Mouse (Mus musculus) neural tube, embryonic 12.5 days (tissue): ENCODE measurements around the gene Perm1. TPM values are rescaled to one million over a fixed set of nuclear protein-coding genes. Genes with fewer than 3 reads are reported as not detected.

Experiments
- ATAC-seq: fragments of 200-750 bp; cut with Nextera tagmentation; 2 replicates; pipeline ENCODE4 v1.8.0; 2017; ENCODE audit warnings: low read depth, mild to moderate bottlenecking, moderate TSS enrichment, moderate library complexity; ENCODE audit not compliant: low FRiP score
- H3K27ac ChIP-seq: fragments of 300-500 bp; sonication (generic); 2 replicates; pipeline ENCODE4 v1.5.1; 2016
- H3K27me3 ChIP-seq: fragments of 300-500 bp; sonication (generic); replicated peaks from 2 replicates; pipeline ENCODE4 v1.6.1; 2016; ENCODE audit warnings: mild to moderate bottlenecking
- H3K36me3 ChIP-seq: fragments of 300-500 bp; sonication (generic); 2 replicates; pipeline ENCODE4 v1.6.1; 2016; ENCODE audit warnings: mild to moderate bottlenecking
- H3K4me1 ChIP-seq: fragments of 300-500 bp; sonication (generic); 2 replicates; pipeline ENCODE4 v1.6.1; 2016
- H3K4me2 ChIP-seq: fragments of 300-500 bp; sonication (generic); replicated peaks from 2 replicates; pipeline ENCODE4 v1.6.1; 2016; ENCODE audit warnings: mild to moderate bottlenecking
- H3K4me3 ChIP-seq: fragments of 300-500 bp; sonication (generic); 2 replicates; pipeline ENCODE4 v1.5.1; 2016
- H3K9ac ChIP-seq: fragments of 300-500 bp; sonication (generic); 2 replicates; pipeline ENCODE4 v1.6.1; 2016; ENCODE audit warnings: mild to moderate bottlenecking
- H3K9me3 ChIP-seq: fragments of 300-500 bp; sonication (generic); 2 replicates; pipeline ENCODE4 v1.6.1; 2016; ENCODE audit warnings: mild to moderate bottlenecking
- WGBS: fragments of 180-500 bp; shearing (Covaris S2); methylation state at CpG from one replicate; pipeline ENCODE4 v1.1.7; 2016; 5-methylcytosine and 5-hydroxymethylcytosine counted together
- polyA plus RNA-seq: library from polyadenylated mRNA; unstranded; fragments of >200 nt; fragmentation: Nextera tagmentation; extraction: Ambion mirVana; gene quantifications from 2 replicates; pipeline ENCODE4 v1.2.1, GENCODE M21; 2016

The Perm1 gene
- polyA plus RNA-seq, 1 experiment from 2014 or later = 2.0 TPM

DNA sequence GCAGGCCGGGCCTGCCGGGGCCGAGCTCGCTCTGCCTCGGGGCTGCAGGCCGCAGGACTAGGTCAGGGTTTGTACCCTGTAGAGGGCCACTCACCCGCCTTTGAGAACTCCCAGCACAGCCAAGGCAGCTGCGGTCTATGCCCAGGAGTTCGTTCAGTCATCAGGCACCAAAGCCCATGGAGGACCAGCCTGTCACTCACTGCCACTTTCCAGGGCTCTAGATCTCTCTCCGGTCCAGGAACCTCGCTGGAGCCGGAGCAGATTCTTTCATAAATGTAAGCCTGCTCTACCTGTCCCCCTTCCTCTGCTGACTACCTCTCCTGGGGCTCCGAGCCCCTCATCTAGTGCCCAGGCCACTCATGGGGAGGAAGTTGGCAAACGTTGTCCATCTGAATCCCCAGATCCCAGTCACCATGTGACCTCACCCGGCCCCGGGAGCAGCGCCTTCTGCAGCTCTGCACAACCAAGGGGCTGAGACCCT is 18.4 kb downstream of the Perm1 start:
- Histone ChIP-seq H3K4me2 (peak overlapping the region; percentile 92), H3K9ac (peak overlapping the region; percentile 78), H3K27ac (no peak overlapping the region; the same call in 1 of the 2 replicates), H3K4me3 (peak overlapping the region; percentile 76), H3K36me3 (peaks cover 53% of the 10 kb centered on the region), H3K27me3 (no peaks in the 10 kb centered on the region), H3K9me3 (no peaks in the 10 kb centered on the region), H3K4me1 (peaks cover 15% of the 10 kb centered on the region)
- 0 out of 2 replicates have a peak, but pooled peaks have one; percentile 19 for ATAC-seq
- WGBS = 3% methylated on average over 17 of the region's 17 CpGs

DNA sequence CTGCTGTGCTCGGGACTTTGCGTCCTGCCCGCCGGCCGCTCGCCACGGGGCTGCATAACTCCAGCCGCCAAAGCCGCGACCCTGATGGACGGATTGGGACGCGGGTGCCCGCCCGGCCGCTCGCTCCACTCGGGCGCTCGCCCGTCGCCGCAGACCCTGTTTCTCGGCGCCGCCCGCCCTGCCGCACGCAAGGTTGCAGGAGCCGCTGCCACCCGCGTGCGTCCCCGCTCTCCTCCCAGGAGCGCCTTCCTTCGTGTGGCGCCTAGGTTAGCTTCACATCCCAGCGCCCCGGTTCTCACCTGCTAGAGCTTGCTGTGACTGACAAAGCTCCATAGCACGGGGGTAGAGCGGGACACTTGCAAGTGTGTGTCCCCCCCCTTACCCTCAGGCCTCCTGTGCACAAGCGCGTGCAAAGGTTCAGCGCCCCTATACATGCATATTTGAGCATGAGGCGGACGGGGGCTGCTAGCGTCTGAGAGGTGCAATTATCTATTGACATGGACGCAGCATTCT is 19.1 kb downstream of the Perm1 start, which contains the start of gene Plekhn1:
Gene Plekhn1, minus strand, starts transcription at position 157 of the 513 bp plus-strand sequence.
- Histone ChIP-seq H3K9me3 (no peaks in the 10 kb centered on the region), H3K27me3 (no peaks in the 10 kb centered on the region), H3K27ac (peak within 1 kb of the TSS; percentile 57), H3K4me2 (peak within 1 kb of the TSS; percentile 92), H3K4me1 (peaks cover 15% of the 10 kb centered on the region), H3K9ac (peak within 1 kb of the TSS; percentile 78), H3K36me3 (peaks cover 53% of the 10 kb centered on the region), H3K4me3 (peak within 1 kb of the TSS; percentile 87)
- 1% methylated on average over 46 of the region's 48 CpGs for WGBS
- ATAC-seq = peak; percentile 60

DNA sequence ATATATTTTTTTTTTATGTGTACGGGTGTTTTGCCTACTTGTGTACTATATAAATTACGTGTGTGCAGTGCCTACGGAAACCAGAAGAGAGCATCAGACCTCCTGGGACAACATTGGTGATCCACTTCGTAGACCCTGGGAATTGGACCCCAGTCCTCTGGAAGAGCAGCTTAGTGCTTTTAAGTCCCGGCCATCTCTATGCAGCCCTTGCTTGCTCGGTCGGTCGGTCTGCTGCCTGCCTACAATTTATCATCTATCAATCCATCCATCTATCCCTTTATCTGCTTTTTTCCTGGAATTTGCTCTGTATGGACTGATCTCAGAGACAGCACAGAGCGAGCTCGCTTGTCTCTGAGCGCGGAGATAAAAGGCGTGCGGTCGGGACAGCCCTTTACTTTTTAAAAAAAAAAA is 19.7 kb downstream of the Perm1 start:
- peak overlapping the region; percentile 74 for H3K9ac ChIP-seq
- peak; percentile 57; the same call in 1 of the 2 replicates for ATAC-seq
- under 1% methylated on average over 15 of the region's 15 CpGs for WGBS
- peak overlapping the region; percentile 87 for H3K4me3 ChIP-seq
- H3K9me3 ChIP-seq = no peaks in the 10 kb centered on the region
- no peaks in the 10 kb centered on the region for H3K27me3 ChIP-seq
- peak overlapping the region; percentile 57; the same call in 1 of the 2 replicates for H3K27ac ChIP-seq
- H3K36me3 ChIP-seq = peaks cover 53% of the 10 kb centered on the region
- H3K4me1 ChIP-seq = peaks cover 15% of the 10 kb centered on the region
- H3K4me2 ChIP-seq = peak overlapping the region; percentile 92

DNA sequence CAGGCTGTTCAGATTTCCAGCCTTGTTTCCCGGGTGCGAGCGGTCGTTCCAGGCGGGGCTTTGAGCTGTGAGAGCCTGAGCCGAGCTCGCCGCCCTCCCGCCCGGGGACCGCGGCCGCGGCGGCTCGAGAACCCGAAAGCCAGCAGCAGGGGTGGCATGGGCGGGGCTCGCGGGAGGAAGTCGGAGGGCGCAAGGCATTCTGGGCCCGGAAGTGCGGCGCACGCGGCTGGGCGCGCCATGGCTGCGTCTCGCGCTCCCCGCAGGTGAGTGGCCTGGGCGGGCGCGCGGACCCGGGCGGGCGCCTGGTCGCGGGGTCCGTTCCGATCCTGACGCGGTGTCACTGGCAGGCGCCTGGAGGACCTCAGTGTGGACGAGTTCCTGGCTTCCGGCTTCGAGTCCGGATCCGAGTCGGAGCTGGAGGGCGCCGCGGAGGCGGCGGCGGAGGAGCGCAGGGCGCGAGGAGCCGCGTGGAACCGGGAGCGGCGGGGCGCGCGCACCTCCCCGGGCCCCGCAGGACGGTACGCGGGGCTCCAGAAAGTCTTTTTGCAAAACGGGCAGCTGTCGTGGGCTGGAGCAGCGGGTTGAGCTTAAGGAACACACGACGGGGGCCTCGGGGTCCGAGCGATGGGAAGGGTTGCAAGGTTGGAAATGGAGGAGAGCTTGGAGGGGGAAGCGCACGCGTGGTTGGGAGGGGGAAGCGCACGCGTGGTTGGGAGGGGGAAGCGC is 20.3 kb downstream of the Perm1 start, which contains the start of gene Noc2l:
Gene Noc2l, plus strand, starts transcription at position 203 of the 726 bp plus-strand sequence.
- ATAC-seq = peak; percentile 83
- H3K4me3 ChIP-seq = peak within 1 kb of the TSS; percentile 87
- peak within 1 kb of the TSS; percentile 57 for H3K27ac ChIP-seq
- H3K4me1 ChIP-seq = peaks cover 15% of the 10 kb centered on the region
- no peaks in the 10 kb centered on the region for H3K27me3 ChIP-seq
- H3K9me3 ChIP-seq = no peaks in the 10 kb centered on the region
- under 1% methylated on average over 88 of the region's 90 CpGs for WGBS
- H3K4me2 ChIP-seq = peak within 1 kb of the TSS; percentile 92
- peak within 1 kb of the TSS; percentile 78 for H3K9ac ChIP-seq
- peaks cover 53% of the 10 kb centered on the region for H3K36me3 ChIP-seq

DNA sequence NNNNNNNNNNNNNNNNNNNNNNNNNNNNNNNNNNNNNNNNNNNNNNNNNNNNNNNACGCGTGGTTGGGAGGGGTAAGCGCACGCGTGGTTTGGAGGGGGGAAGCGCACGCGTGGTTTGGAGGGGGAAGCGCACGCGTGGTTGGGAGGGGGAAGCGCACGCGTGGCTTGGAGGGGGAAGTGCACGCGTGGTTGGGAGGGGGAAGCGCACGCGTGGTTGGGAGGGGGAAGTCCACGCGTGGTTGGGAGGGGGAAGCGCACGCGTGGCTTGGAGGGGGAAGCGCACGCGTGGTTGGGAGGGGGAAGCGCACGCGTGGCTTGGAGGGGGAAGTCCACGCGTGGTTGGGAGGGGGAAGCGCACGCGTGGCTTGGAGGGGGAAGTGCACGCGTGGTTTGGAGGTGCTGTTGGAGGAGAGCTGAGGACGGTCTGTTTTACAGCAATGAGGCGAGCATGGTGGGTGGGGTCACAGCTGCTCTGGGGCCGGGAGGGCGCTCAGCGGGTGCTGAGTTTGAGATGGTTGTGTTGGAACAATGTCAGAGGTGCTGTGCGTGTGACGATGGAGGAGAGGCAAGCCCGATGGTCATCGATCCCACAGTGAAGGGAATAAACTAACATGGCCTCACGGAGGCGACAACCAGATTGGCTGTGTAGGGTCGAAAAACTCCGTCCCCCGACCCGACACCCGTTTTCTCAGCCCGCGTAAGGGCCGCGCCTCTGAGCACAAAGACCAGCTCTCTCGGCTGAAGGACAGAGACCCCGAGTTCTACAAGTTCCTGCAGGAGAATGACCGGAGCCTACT is 21.2 kb downstream of the Perm1 start:
- H3K4me3 ChIP-seq = peak overlapping the region; percentile 87
- no peak overlapping the region for H3K27ac ChIP-seq
- H3K4me2 ChIP-seq = peak overlapping the region; percentile 92
- H3K9ac ChIP-seq = no peak overlapping the region
- 22% methylated on average over 58 of the region's 60 CpGs for WGBS
- ATAC-seq = no peak
- peaks cover 15% of the 10 kb centered on the region for H3K4me1 ChIP-seq
- peaks cover 53% of the 10 kb centered on the region for H3K36me3 ChIP-seq
- no peaks in the 10 kb centered on the region for H3K27me3 ChIP-seq
- H3K9me3 ChIP-seq = no peaks in the 10 kb centered on the region

DNA sequence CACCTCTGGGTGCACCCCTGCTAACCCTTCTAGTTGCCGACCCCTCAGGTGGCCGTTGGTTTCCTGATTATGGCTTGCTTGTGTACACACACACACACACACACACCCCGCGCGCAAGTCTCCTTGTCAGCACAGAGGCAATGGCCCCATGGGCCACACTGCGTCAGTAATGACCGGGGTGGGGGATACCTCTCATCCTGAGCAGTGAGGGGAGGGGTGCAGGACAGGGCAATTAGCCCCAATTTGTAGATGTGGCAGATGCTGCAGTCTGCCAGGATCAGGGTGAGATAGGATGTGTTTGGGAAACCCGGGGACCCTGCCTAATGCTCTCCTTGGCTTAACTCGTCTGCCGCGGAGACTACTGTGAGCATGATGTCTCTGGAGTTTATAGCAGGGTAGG is 33.9 kb downstream of the Perm1 start:
- Histone ChIP-seq H3K27me3 (peaks cover 15% of the 10 kb centered on the region), H3K4me3 (no peak overlapping the region), H3K4me1 (0 out of 2 replicates have a peak, but pooled peaks cover 5% of the 10 kb centered on the region), H3K9ac (no peak overlapping the region), H3K4me2 (no peak overlapping the region), H3K27ac (no peak overlapping the region), H3K36me3 (peaks cover 50% of the 10 kb centered on the region), H3K9me3 (no peaks in the 10 kb centered on the region)
- WGBS = 54% methylated on average over 11 of the region's 11 CpGs
- no peak for ATAC-seq

DNA sequence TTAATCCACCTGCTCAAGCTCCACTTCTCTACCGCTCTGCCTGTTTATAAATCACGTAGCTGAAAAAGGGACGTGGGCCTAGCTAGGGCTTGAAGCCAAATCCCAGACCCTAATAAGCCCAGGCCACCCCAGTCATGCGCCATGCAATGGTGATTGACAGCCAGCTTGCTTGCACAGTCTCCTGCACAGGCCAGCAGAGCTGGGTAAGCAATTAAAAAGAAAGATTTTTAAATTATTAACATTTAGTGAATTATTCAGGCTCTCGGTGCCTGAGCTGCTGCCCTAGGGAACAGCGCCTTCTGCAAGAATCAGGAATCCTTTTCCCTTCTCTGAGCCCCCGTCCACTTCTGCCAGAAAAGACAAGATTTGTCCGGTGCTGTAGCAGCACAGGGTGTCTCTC is 35.4 kb downstream of the Perm1 start:
- Histone ChIP-seq H3K27ac (no peak overlapping the region), H3K4me1 (peaks cover 13% of the 10 kb centered on the region), H3K36me3 (peaks cover 36% of the 10 kb centered on the region), H3K9ac (no peak overlapping the region), H3K9me3 (no peaks in the 10 kb centered on the region), H3K27me3 (peaks cover 27% of the 10 kb centered on the region), H3K4me2 (no peak overlapping the region), H3K4me3 (no peak overlapping the region)
- ATAC-seq = no peak
- 72% methylated on average over 8 of the region's 8 CpGs for WGBS

DNA sequence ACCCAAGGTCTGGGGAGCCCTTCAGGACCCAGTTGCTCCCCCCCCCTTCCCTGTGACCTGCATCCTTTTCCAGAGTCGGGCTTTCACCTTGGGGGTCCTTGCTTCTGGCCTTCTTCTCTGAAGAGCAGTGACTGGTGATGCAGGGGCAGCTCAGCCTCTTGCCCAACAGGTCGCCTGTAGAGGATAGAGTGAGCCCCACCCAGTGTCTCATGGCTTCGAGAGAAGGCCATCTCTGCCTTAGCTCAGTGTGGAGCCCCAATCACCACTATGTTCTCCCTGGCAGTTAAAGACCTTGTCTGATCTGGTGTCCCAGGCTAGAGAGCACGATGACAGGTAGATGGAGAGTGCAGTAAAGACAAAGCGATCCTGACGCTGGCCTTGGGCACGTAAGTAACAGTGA is 36.5 kb downstream of the Perm1 start:
- Histone ChIP-seq H3K9ac (no peak overlapping the region), H3K36me3 (peaks cover 26% of the 10 kb centered on the region), H3K27me3 (peaks cover 27% of the 10 kb centered on the region), H3K27ac (no peak overlapping the region), H3K4me1 (peaks cover 13% of the 10 kb centered on the region), H3K9me3 (no peaks in the 10 kb centered on the region), H3K4me3 (no peak overlapping the region), H3K4me2 (no peak overlapping the region)
- ATAC-seq = no peak
- 32% methylated on average over 7 of the region's 7 CpGs for WGBS

DNA sequence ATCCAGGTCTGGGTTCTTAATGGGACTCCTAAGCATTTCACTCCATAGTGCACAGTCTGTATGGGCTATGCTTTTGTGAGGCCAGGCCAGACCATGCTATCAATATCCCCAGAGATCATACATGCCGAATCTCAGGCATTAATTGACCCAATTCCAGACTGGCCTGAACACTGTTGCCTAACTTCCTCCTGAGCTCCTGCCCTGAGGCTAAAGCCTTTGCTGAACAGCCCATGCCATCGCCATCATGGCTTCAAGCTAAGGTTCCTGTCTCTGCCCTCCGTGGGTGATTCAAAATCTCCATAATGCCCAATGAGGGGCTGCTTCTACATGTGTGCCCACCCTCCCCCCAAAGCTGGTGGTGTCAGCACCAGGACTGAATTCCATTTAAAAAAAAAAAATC is 37.0 kb downstream of the Perm1 start:
- Histone ChIP-seq H3K27me3 (peaks cover 27% of the 10 kb centered on the region), H3K27ac (no peak overlapping the region), H3K9ac (no peak overlapping the region), H3K36me3 (peaks cover 22% of the 10 kb centered on the region), H3K9me3 (no peaks in the 10 kb centered on the region), H3K4me1 (peaks cover 13% of the 10 kb centered on the region), H3K4me3 (no peak overlapping the region), H3K4me2 (no peak overlapping the region; the same call in 1 of the 2 replicates)
- ATAC-seq = no peak
- 28% methylated on average over 3 of the region's 3 CpGs for WGBS

DNA sequence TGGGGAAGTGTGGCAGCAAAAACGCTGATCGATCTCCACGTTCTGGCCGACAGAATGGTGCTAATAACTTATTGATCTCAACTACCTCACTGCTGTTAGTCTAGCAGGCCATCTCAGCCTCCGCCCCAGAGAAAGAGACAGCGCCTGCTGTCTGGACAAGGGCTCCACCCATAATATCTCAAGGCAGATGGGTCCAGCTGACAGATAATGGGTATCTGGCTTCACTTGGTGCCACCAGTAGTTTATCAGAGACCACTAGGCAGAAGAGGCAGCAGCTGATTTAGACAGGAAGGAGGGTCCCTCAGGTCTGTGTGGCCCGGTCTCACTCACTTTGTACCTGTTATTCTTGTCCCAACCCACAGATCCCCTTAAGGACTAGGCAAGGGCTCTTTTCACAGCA is 37.4 kb downstream of the Perm1 start:
- Histone ChIP-seq H3K4me3 (no peak overlapping the region), H3K27me3 (peaks cover 27% of the 10 kb centered on the region), H3K4me1 (peaks cover 13% of the 10 kb centered on the region), H3K36me3 (peaks cover 17% of the 10 kb centered on the region), H3K9ac (no peak overlapping the region), H3K9me3 (no peaks in the 10 kb centered on the region), H3K27ac (no peak overlapping the region), H3K4me2 (no peak overlapping the region; the same call in 1 of the 2 replicates)
- ATAC-seq = no peak
- WGBS = 38% methylated on average over 7 of the region's 7 CpGs

DNA sequence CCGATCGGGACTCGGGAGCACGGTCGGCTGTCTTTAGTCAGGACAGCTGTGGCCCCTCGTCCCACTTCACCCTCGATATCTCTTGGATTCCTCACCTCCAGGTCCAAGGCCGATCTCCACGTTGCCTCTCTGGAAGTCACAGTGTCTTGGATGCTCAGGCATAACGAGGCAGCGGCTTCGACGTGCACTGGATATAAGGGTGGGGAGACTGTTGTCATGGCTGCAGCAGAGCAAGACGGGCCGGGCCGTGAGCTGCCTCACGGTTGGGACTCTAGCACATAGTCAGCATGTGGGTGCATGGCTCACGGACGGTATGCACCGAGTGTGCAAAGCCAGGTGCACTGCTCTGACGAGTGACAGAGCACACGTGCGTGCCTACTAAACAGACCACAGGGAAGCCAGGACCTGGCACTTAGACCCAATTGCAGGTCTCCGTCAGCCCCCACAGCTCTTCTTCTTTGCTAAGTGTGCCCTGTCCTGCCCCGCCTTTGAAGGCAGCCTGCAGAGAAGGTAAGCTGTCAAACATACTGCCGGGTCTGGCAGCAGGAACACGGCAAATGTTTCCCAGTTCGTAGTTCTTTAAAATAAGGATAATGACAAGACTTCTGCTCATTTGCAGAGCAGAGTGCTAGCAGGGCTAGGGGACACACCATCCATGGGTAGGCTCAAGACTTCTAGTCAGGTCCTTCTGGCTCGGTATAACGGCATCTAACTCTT is 38.9 kb downstream of the Perm1 start:
- H3K27me3 ChIP-seq = peaks cover 27% of the 10 kb centered on the region
- peaks cover 13% of the 10 kb centered on the region for H3K4me1 ChIP-seq
- no peak overlapping the region for H3K27ac ChIP-seq
- peak overlapping the region; percentile 49 for H3K4me2 ChIP-seq
- peak; percentile 54 for ATAC-seq
- H3K4me3 ChIP-seq = peak overlapping the region; percentile 22
- H3K36me3 ChIP-seq = peaks cover 3% of the 10 kb centered on the region; the same call in 1 of the 2 replicates
- H3K9ac ChIP-seq = no peak overlapping the region
- 2% methylated on average over 30 of the region's 30 CpGs for WGBS
- no peaks in the 10 kb centered on the region for H3K9me3 ChIP-seq
